Mouse (Mus musculus): Measurements from ENCODE around the gene Tsku. TPM values are rescaled to one million over a fixed set of nuclear protein-coding genes. Genes with fewer than 3 reads are reported as not detected.

The Tsku gene
- polyA plus RNA-seq, 1 experiment from 2014 or later = 7.7 TPM

DNA sequence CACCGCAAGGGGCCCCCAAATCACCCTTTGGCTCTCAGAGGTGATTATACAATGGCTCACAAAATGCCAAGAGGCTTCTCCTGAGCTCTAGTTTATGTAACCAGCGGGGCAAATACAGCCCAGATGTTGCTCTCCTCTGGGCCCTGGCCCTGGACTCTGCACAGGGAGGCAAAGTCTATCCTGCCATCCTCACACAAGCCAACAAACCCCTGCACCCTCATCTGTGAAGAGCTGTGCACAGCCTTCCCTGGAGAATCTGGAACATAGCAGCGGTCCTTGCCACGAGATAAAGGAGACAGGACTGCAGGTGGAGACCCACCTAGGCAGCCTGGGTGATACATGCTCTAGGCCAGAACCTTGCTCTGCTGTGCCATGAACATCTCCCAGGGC is 6.2 kb downstream of the Tsku start:
- no peaks in the 10 kb centered on the region for H3K9me3 ChIP-seq
- 34% methylated on average over 4 of the region's 4 CpGs for WGBS
- peak overlapping the region; percentile 43; the same call in 1 of the 2 replicates for H3K27ac ChIP-seq
- no peak for ATAC-seq (ENCODE audit: low FRiP score)
- peak overlapping the region; percentile 11; the same call in 1 of the 2 replicates for H3K4me2 ChIP-seq
- H3K36me3 ChIP-seq (replicated peaks) = peaks cover 26% of the 10 kb centered on the region
- H3K4me1 ChIP-seq = peaks cover 62% of the 10 kb centered on the region
- H3K27me3 ChIP-seq = 0 out of 2 replicates have a peak, but pooled peaks cover 10% of the 10 kb centered on the region
- peak overlapping the region; percentile 34; the same call in 1 of the 2 replicates for H3K9ac ChIP-seq
- no peak overlapping the region for H3K4me3 ChIP-seq (replicated peaks)

DNA sequence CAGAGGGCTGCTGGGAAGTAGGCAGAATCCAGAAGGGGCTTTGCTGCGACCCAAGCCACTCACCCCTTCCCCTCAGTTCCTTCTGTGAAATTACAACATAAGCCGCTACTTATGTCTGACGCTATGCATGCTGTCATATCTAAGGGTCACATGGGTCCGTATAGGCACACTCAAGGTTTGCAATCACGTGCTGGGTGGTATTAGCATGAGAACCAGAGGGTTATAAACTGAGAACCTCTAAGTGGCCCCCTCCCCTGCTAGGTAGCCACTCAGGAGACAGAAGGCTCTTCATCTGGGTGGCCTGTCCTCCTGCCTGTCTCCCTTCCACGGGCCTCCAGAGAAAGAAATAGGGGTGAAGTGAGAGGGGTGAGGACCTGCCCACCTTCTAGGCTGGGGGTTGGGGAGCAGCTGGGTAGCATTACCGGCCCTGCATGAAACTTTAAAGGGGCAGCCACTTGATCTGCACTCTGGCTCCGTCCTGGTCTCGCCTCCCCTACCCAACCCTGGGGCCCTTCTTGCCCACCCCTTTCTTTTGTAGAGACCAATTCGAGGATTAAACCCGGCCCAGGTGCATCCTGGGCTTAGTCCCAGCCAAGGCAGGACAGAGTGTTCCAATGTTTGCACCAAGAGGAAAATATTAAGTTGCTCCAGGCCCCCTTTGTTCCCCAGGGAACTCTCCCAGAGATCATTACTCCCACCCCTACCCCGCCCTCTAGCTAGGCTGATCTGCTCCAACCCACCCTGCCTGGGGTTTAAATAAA is 6.8 kb downstream of the Tsku start:
- peaks cover 28% of the 10 kb centered on the region for H3K36me3 ChIP-seq (replicated peaks)
- H3K27ac ChIP-seq = peak overlapping the region; percentile 43; the same call in 1 of the 2 replicates
- peaks cover 56% of the 10 kb centered on the region for H3K4me1 ChIP-seq
- 14% methylated on average over 12 of the region's 12 CpGs for WGBS
- ATAC-seq (ENCODE audit: low FRiP score) = 0 out of 2 replicates have a peak, but pooled peaks have one; percentile 21
- H3K4me3 ChIP-seq (replicated peaks) = no peak overlapping the region
- peak overlapping the region; percentile 11; the same call in 1 of the 2 replicates for H3K4me2 ChIP-seq
- no peaks in the 10 kb centered on the region for H3K9me3 ChIP-seq
- H3K27me3 ChIP-seq = 0 out of 2 replicates have a peak, but pooled peaks cover 10% of the 10 kb centered on the region
- H3K9ac ChIP-seq = peak overlapping the region; percentile 34; the same call in 1 of the 2 replicates

DNA sequence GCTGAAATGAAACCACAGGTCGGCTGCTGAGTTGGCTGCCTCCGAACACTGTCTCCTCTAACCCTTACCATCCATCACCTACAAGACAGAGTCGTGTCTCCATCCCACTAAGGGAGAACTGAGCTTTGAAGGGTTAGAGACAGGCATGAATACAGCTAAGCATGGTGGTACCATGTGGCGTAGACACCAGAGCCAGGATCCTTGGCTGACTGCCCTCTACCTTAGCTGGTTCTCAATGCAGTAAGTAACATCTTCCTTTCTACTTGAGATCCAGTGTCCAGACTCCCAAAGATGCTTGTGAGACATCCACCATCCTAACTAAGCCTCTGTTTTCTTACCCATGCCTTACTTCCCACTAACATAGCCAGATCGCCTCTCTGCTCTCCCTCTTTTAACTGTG is 7.5 kb downstream of the Tsku start:
- no peak overlapping the region for H3K9ac ChIP-seq
- H3K36me3 ChIP-seq (replicated peaks) = peaks cover 28% of the 10 kb centered on the region
- H3K4me2 ChIP-seq = no peak overlapping the region
- no peak for ATAC-seq (ENCODE audit: low FRiP score)
- H3K27me3 ChIP-seq = 0 out of 2 replicates have a peak, but pooled peaks cover 4% of the 10 kb centered on the region
- WGBS = 86% methylated on average over 5 of the region's 5 CpGs
- H3K27ac ChIP-seq = no peak overlapping the region
- no peaks in the 10 kb centered on the region for H3K9me3 ChIP-seq
- H3K4me3 ChIP-seq (replicated peaks) = no peak overlapping the region
- H3K4me1 ChIP-seq = peaks cover 49% of the 10 kb centered on the region

DNA sequence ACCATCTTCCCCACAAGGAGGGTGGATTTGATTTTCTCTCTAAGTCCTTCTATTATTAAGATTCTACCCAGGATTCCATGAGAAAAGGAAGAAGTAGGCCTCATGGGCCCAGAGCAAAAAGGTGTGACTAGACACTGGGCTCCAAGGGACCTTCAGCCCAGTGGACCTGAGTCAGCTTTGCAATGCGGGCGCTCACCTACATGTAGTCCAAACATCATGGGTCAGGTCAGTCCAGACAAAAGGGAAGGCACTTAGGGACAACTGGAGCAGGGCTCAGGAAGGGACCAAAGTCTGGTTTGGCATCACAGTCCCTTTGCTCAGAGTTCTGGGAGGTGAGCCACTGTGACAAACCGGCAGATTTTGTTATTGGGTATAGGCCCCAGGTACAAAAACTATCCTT is 9.6 kb downstream of the Tsku start:
- no peak overlapping the region for H3K4me2 ChIP-seq
- H3K4me3 ChIP-seq (replicated peaks) = no peak overlapping the region
- ATAC-seq (ENCODE audit: low FRiP score) = no peak
- no peak overlapping the region for H3K27ac ChIP-seq
- no peak overlapping the region for H3K9ac ChIP-seq
- no peaks in the 10 kb centered on the region for H3K27me3 ChIP-seq
- peaks cover 31% of the 10 kb centered on the region for H3K4me1 ChIP-seq
- WGBS = 94% methylated on average over 3 of the region's 3 CpGs
- H3K9me3 ChIP-seq = no peaks in the 10 kb centered on the region
- peaks cover 28% of the 10 kb centered on the region for H3K36me3 ChIP-seq (replicated peaks)

DNA sequence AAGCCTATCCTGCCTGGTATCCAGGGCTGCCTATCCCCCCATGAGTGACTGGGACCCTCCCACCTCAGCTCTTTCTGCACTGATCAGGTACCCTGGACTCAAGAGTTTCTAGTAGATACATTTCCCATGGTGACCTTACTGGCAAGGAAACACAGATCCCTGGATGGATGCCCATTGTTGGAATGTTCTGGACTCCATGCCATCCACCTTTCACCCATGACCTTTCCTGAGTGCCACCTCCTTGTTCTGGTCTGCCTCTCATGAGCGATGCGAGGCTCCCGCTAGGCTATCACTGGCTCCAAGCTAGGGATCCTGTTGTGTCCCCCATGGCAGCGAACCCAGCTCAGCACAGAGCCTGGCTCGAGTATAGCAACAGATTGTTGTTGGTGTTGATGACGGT is 11.3 kb downstream of the Tsku start:
- no peak for ATAC-seq (ENCODE audit: low FRiP score)
- WGBS = 88% methylated on average over 6 of the region's 6 CpGs
- H3K36me3 ChIP-seq (replicated peaks) = peaks cover 28% of the 10 kb centered on the region

DNA sequence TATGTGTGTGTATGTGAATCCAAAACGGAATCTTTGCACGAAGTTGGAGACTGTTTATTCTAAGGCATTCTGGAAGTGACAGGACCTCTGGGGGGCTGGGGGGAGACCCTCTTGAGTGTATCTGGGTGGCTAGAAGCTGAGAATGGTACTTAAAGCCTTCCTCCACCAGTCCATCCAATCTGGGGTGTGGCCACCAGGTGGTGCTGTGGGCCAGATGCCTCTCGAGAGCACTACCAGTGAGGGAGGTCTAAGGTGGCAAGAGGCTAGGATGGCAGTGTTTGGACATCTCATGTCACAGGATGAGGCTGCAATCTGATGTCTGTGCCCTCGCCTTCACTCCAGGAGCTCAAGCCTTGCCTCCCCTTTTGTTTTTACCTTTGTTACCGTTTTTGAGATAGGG is 12.0 kb downstream of the Tsku start:
- WGBS = 15% methylated on average over 5 of the region's 5 CpGs
- Histone ChIP-seq H3K36me3 (replicated peaks) (peaks cover 28% of the 10 kb centered on the region), H3K9ac (no peak overlapping the region), H3K27me3 (no peaks in the 10 kb centered on the region), H3K4me3 (replicated peaks) (no peak overlapping the region), H3K4me1 (peaks cover 7% of the 10 kb centered on the region), H3K4me2 (no peak overlapping the region), H3K27ac (no peak overlapping the region), H3K9me3 (no peaks in the 10 kb centered on the region)
- ATAC-seq (ENCODE audit: low FRiP score) = no peak

More for the DNA sequence above, 11.3 kb downstream of the Tsku start:
- H3K27ac ChIP-seq = no peak overlapping the region
- no peak overlapping the region for H3K9ac ChIP-seq
- H3K4me3 ChIP-seq (replicated peaks) = no peak overlapping the region
- peaks cover 14% of the 10 kb centered on the region for H3K4me1 ChIP-seq
- H3K4me2 ChIP-seq = no peak overlapping the region
- no peaks in the 10 kb centered on the region for H3K9me3 ChIP-seq
- no peaks in the 10 kb centered on the region for H3K27me3 ChIP-seq

DNA sequence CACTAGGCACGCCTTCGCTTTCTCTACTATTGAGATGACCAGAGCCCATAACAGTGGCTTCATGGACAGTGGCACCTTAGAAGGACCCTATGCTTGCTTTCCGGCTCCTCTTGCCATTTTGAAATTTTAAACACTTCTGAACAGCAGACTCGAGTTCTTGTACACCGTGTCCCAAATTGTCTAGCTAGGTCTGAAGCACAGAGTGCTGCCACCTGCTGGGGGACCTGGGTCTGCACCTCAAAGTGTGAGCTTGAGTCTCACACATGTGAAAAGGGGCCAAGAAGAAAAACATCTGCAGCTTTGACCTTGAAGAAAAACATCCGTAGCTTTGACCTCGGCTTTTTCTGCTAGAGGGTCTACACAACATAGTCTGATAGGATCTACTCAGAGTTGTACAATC is 13.1 kb downstream of the Tsku start:
- 68% methylated on average over 7 of the region's 7 CpGs for WGBS
- Histone ChIP-seq H3K9ac (no peak overlapping the region), H3K4me1 (no peaks in the 10 kb centered on the region), H3K27me3 (peaks cover 5% of the 10 kb centered on the region; the same call in 1 of the 2 replicates), H3K4me2 (no peak overlapping the region), H3K9me3 (no peaks in the 10 kb centered on the region), H3K4me3 (replicated peaks) (no peak overlapping the region), H3K27ac (no peak overlapping the region), H3K36me3 (replicated peaks) (peaks cover 28% of the 10 kb centered on the region)
- no peak for ATAC-seq (ENCODE audit: low FRiP score)

DNA sequence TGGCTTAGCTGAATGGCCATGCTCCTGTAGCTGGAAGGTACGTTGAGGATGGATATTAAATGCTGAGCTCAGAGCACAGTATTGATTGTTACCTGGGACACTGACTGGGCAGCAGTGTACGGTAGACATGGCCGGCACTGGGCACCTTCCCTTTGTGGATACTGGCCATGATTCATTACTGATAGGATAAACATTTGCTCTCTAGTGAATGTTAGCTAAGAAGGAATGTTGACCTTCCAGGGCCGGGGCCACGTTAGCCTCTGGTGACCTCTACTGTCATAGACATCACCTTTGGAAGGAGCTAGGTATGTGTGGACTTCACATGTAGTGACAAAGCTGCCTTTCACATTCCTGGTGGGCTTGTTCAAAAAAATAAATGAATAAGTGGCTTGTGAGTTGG is 13.7 kb downstream of the Tsku start:
- ATAC-seq (ENCODE audit: low FRiP score) = no peak

DNA sequence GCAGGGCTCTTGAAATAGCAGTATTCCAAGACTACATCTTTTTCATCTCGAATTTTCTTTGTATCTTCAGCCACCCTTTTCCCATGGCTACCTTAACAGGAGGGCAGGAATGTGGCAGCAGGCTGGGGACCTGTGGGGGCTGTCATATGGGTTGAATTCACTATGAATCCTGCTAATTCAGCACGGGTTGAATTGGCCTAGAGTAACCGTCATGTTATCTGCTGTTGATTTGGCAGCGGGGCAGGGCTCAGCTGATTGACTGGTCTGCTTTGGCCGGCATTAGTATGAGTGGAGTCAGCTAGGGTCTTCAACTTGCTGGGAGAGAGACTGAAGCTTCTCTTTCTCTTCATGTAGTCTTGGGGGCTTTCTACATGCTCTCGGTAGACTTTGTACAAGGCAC is 16.1 kb downstream of the Tsku start:
- Histone ChIP-seq H3K36me3 (replicated peaks) (0 out of 2 replicates have a peak, but pooled peaks cover 3% of the 10 kb centered on the region), H3K9ac (no peak overlapping the region), H3K4me3 (replicated peaks) (no peak overlapping the region), H3K27me3 (peaks cover 16% of the 10 kb centered on the region), H3K27ac (no peak overlapping the region), H3K4me2 (no peak overlapping the region), H3K9me3 (no peaks in the 10 kb centered on the region), H3K4me1 (peaks cover 5% of the 10 kb centered on the region; the same call in 1 of the 2 replicates)
- 64% methylated on average over 6 of the region's 6 CpGs for WGBS
- ATAC-seq (ENCODE audit: low FRiP score) = no peak

More for the DNA sequence above, 13.7 kb downstream of the Tsku start:
- Histone ChIP-seq H3K27ac (no peak overlapping the region), H3K4me2 (no peak overlapping the region), H3K9ac (no peak overlapping the region), H3K4me1 (no peaks in the 10 kb centered on the region), H3K27me3 (peaks cover 11% of the 10 kb centered on the region), H3K36me3 (replicated peaks) (peaks cover 25% of the 10 kb centered on the region), H3K4me3 (replicated peaks) (no peak overlapping the region), H3K9me3 (no peaks in the 10 kb centered on the region)
- WGBS = 93% methylated on average over 5 of the region's 5 CpGs

DNA sequence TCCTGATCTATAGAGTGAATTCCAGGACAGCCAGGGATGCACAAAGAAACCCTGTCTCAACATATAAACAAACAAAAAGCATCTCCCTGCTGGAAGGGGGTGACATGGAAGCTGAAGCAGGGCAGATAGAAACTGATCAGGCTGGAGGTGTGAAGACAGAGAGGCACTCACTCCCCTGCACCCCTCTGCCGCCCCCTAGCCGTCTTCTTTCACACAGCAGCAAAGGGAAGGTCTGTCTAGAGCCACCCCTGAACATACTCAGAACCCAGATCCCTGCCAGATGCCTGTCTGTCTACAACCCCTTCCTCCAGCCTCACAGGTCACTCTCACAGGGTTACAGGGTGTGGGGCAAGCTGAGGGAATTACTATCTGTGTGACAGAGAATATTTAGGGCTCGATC is 16.8 kb downstream of the Tsku start:
- H3K4me2 ChIP-seq = no peak overlapping the region
- H3K4me1 ChIP-seq = peaks cover 5% of the 10 kb centered on the region; the same call in 1 of the 2 replicates
- WGBS = 28% methylated on average over 3 of the region's 3 CpGs
- no peaks in the 10 kb centered on the region for H3K9me3 ChIP-seq
- H3K36me3 ChIP-seq (replicated peaks) = no peaks in the 10 kb centered on the region
- no peak overlapping the region for H3K4me3 ChIP-seq (replicated peaks)
- no peak overlapping the region for H3K27ac ChIP-seq
- no peak for ATAC-seq (ENCODE audit: low FRiP score)
- peaks cover 16% of the 10 kb centered on the region for H3K27me3 ChIP-seq
- H3K9ac ChIP-seq = no peak overlapping the region

DNA sequence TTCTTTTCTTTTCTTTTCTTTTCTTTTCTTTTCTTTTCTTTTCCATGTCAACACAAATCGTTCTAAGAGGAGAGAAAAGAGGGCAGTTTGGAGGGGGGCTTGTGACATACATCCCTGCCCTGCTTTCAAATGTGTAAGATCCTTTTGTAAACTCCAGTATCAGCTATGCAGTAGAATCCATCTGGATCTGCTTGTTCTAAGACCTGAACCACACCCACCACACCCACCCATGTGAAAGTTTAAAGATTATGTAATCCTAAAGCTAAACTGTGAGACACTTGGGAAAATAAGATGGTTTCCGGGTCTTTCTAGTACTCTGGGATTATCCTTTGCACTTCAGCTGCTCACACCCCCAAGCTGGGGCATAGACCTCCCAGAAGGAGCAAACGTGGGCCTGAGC is 18.9 kb downstream of the Tsku start:
- Histone ChIP-seq H3K9ac (no peak overlapping the region), H3K4me1 (peaks cover 5% of the 10 kb centered on the region; the same call in 1 of the 2 replicates)
- no peak for ATAC-seq (ENCODE audit: low FRiP score)

DNA sequence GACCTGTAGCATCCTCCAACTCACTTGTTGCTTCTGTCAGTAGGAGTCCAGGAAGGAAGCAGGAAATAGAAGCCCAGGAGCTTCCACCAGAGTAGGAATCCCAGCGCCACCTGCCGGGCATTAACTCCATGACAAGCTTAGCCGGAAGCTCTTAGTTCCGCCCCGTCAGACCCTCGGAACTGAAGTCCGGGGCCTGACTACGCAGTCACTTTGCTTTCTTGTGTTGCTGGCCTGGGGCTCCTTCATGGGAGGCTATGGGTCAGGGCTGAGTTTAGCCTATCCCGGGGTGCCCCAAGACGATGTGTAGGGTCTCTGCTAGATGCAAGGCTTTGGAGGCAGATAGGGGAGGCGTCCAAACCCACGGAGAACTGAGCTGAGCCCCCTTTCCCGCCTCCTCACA is 19.7 kb downstream of the Tsku start:
- WGBS = 5% methylated on average over 13 of the region's 13 CpGs
- no peaks in the 10 kb centered on the region for H3K36me3 ChIP-seq (replicated peaks)
- H3K27me3 ChIP-seq = peaks cover 16% of the 10 kb centered on the region
- peak overlapping the region; percentile 48 for H3K9ac ChIP-seq
- H3K27ac ChIP-seq = no peak overlapping the region
- no peaks in the 10 kb centered on the region for H3K9me3 ChIP-seq
- H3K4me1 ChIP-seq = peaks cover 5% of the 10 kb centered on the region; the same call in 1 of the 2 replicates
- H3K4me3 ChIP-seq (replicated peaks) = peak overlapping the region; percentile 33
- ATAC-seq (ENCODE audit: low FRiP score) = peak; percentile 63
- peak overlapping the region; percentile 58 for H3K4me2 ChIP-seq

More for the DNA sequence above, 18.9 kb downstream of the Tsku start:
- H3K27me3 ChIP-seq = peaks cover 16% of the 10 kb centered on the region
- H3K4me2 ChIP-seq = no peak overlapping the region
- no peak overlapping the region for H3K4me3 ChIP-seq (replicated peaks)
- H3K36me3 ChIP-seq (replicated peaks) = no peaks in the 10 kb centered on the region
- no peaks in the 10 kb centered on the region for H3K9me3 ChIP-seq
- H3K27ac ChIP-seq = no peak overlapping the region
- WGBS = 47% methylated on average over 3 of the region's 3 CpGs

DNA sequence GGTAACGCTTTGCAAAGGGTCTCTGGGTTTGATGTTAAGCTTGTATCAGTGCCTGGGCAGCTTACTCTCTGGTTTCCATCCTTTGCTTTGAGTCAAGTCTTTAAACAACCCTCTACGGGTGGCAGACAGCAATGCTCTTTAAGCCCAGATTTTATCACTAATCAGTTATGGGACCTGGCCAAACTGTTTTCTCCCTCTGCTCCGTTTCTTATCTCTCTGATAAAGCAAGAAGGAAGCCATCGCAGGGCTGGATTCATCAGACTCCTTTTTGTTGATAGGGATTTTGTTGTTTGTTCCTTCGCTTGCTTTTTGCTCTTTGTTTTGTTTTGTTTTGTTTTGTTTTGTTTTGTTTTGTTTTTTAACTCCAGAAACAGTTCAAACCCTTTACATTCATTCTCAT is 20.8 kb downstream of the Tsku start:
- Histone ChIP-seq H3K4me3 (replicated peaks) (no peak overlapping the region), H3K36me3 (replicated peaks) (no peaks in the 10 kb centered on the region), H3K4me2 (no peak overlapping the region), H3K9ac (no peak overlapping the region), H3K27me3 (peaks cover 16% of the 10 kb centered on the region), H3K9me3 (no peaks in the 10 kb centered on the region), H3K27ac (no peak overlapping the region), H3K4me1 (peaks cover 5% of the 10 kb centered on the region; the same call in 1 of the 2 replicates)
- 82% methylated on average over 5 of the region's 5 CpGs for WGBS
- no peak for ATAC-seq (ENCODE audit: low FRiP score)
